Mouse (Mus musculus): ENCODE results near the gene Hsd17b1.

- no peak for TF ChIP-seq CTCF (IDR thresholded peaks at IDR 0.05; ENCODE audit: control insufficient read depth, insufficient read depth, insufficient read length)
- TF ChIP-seq USF1 (IDR thresholded peaks at IDR 0.05; ENCODE audit: low read depth): no peak
Measured at GRCm38 (mm10) chr11:101061049-101061448, 17.2 kb upstream of the Hsd17b1 start.
